Mouse (Mus musculus) brain, adult 2 months (tissue): ENCODE measurements around the gene Xcl1.

Experiments
- DNase-seq: peaks from one replicate; pipeline ENCODE4 v3.0.0; 2011; ENCODE audit warnings: low read depth, low spot score

Gene Xcl1

DNA sequence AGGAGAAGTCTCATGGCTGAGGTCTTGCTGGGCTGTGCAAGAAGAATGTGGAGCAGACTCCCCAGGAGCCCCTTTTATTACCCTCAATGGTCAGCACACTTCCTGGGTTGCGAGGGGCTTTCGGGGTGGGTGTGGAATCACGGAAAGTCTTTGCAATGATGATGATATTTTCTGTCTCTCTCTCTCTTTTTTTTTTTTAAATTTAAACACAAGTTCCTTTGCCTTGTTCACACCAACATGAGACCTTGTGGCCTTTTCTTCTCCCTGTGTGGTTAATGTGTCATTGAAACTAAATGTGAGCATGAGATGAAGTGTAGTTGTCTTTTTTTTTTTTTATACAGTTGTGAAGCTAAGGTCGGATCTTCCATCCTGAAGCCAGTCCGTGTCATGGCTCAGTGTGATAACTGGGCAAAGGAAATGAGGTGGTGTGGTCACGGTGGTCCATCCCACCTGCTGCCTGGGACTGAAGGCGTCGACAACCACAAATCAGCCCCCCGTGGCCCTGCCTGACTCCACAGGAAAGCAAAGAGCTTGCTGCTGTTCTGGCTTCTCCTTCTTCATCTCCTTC, at the start of gene Xcl1:
Gene Xcl1 (minus strand): TSS at position 51 of the 568 bp plus-strand sequence.
- DNase-seq = no peak

DNA sequence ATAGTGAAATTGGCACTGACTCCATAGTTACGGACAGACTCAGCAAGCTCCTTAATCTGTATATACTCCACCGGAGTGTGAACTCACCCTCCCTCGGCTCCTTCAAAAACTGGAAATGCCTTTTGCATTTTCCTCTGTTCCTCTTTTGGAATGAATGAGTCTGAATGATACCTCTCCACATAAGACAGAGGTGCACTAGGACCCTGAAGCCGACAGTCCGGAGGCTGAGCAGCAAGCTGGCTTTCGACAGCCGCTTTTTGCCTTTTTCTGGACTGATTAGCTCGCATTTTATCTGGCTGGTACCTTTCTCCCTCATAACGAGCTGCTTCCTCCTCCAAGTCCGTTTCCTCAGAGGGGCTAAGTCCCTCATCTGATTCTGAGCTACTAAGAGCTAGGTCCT, 49.4 kb upstream of the Xcl1 start:
- DNase-seq = peak; percentile 55

DNA sequence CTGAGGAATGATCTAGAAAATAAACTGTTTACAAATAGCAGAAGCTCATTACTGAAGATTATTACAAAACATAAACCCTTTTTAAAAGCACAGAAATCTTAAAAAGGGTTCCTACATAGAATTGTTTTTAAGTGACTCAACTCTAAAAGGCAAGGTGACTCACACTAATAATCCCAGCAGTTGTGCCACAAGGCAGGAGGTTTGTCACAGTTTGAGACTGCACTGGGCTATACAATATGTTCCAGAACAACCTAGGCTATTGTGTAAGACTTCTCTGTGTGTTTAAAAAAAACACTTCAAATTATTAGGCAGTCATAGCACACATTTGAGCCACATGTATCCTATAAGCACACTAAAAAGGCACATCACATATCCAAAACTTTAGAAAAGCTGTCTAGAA, 42.0 kb upstream of the Xcl1 start:
- peak; percentile 53 for DNase-seq

DNA sequence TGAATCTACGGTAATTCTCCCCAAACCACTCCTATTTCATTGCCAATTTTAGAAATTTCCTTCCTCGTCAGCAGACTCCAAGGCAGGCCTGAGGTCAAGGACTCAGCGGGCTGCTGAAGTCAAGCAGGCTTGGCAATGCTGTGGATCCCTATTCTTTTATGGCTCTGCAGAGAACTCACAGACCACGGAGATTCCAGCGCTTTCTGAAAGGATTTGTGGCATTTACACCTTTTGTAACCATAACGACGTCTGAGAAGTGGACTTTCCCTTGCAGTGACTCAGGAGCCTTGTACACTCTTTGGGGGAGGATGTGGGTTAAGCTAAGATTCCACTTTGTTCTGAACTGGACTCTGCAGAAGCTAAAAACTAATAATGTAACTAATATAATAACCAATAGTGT, 40.4 kb upstream of the Xcl1 start:
- DNase-seq = no peak

DNA sequence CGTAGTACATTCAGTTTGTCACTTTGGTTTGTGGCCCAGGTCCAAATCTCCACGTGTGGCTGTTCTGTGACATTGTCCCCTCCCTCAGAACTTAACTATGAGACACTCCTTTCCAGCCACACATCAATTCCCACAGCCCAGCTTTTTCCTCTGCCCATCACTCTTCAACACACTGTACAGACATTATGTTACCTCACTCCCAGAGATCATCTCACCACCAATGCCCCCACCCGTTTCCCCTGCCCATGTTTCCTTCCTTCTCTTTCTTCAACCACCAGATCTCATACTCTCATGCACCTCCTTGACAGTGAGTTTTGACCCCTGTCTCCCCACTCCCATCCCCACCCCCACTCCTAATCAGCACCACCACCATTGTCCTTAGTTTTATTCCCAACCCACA, 39.9 kb upstream of the Xcl1 start:
- DNase-seq = no peak

DNA sequence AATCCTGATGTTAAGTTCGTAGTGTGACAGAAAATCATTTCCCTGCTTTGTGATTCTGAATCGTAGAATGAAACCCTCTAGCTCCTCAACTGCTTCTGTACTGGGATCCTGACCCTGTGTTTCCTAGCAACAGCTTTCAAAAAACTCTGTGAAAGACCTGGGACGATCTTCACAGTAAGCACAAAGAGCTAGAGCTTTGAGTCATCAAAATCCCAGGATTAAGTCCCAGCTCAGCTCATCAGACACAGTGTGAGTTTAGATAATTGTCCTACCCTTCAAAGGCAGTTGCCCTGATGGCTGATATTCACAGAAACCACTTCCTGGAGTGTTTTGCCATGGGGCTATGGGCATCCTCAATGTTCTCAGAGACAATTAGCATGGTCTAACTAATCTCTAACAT, 38.5 kb upstream of the Xcl1 start:
- peak; percentile 75 for DNase-seq

DNA sequence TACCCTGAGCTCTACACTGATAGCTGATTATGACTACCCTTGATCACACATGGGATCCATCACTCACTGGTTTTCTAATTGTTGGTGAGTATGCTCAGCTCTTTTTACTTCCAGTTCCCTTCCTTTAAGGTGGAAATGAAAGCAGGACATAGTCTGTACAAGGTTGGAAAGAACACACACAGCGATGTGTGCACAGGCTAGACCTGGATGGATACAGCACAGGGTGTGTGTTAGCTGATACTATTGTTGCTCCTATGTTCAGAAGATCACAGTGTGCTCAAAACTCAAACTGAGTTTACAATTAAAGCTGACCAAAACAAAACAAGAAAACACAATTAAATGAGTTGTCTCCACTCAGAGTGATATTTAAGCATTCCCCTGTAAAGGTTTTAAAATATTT, 38.0 kb upstream of the Xcl1 start:
- DNase-seq = no peak

DNA sequence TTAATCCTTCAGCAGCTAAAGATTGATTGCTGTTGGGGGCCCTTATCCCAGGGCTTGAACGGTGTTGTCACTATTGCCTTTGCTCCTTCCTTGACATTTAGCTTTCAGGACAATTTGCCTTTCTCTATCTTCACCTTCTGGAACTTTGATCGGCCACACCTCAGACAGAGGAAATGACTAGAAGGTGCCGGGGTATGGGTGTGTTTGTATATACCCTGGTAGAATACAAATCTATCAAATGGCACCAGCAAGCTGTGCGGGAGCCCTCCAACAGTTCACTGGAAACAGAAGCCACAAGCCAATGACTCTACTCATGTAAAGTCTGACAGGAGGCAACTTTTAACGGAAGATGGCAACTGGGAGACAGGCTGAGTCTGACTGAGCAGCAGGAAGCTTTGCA, 37.4 kb upstream of the Xcl1 start:
- no peak for DNase-seq

DNA sequence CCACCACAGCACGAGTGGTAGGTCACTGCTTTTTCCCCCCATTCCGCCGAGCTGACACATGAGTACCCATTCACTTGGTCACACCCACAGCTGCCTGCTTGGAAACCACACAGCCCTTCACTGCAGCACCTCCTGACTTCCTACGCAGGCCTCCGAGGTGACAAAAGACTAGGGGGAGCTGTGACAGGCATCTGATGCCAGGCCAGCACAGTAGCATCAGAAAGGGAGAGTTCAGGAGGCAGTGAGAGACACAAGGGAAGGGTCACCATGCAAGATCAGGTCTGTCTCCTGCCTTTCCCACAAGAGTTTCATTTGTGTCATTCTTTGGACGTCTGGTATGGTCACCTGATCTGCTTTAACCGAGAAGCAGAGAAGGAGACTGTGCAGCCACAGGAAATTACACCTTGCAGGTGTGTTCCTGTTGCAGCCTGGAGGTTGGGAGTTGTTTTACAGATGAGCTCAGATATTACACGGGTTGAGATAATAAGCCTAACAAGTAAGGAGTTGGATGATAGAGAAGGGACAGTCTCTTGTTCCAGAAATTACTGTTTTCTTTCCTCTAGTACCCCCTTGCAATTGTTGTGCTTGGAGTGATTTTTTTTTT, 30.9 kb upstream of the Xcl1 start:
- no peak for DNase-seq

DNA sequence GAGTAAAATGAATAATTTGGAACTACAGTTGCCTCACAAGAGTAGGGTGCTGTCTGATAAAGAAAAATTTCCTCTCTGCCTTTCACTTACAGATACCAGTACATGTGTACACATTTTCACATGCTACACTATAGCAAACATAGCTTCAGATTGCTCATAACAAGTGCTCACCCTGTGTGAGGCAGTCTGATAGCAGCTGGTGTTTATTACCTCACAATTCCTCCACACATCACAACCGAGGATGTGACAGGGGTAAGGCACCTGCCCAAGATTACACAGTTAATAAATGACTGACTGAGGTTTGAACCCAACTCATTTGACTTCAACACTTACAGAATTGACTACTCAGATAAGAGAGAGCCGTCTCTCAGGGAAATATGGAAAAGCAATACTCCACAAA, 25.3 kb upstream of the Xcl1 start:
- DNase-seq = no peak

DNA sequence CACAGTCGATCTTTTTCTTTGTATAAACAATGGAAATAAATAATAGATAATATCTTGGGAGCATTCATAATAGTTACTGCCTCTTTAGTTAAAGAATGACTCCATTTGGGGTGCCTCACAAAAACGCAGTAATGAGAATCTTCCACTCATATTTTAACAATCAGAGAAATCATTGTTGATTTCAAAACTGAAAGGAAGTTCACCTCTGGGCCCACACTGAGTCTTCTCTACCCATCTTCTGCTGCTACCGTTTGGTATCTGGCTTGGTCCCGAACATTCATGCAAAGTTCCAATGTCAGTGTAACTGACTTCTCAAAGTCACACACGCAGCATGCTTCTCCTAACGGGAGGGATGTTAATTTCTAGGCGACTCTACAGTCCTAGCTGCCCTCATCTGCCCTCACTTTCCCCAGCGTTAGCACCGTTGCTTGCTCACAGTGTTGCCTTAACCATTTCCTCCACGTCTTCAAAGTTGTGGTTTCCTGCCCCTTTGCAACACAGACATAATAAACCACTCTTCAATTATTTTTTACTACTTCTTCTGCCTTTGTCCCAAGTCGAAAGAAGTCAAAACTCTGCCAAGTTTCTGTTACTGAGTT, 24.6 kb upstream of the Xcl1 start:
- no peak for DNase-seq

DNA sequence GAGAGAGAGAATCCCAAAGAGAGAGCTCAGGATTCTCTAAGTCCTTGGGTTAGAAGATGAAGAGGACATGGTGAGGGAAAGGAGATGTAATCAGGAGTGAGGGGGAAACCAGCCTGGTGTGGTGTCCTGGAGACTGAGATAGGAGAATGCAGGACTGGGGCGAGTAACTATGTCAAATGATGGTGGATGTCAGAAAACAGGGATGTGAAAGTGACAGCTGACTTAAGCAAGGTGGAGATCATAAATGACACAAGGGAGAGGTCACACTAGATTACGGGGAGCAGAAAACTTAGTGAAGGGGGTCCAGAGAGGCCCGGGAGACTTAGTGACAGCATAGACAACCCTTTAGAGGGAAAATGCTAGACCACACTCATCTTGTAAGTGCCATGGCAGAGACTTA, 23.8 kb upstream of the Xcl1 start:
- DNase-seq = no peak

DNA sequence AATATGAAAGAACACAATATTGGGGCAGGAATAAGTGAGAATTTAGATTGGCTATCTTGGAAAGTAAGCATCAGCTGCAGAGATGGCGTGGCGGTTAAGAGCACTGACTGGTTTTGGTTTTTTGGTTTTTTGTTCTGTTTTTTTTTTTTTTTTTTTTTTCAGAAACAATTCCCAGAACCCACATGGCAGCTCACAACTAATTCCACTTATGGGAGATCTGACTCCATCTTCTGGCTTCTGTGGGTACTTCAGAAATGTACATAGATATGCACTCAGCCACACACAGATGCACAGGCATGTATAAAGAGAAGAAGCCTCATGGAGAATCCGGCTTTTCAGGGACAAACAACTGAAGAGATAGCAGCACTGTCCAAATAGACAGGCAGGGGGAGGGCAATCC, 22.6 kb upstream of the Xcl1 start:
- peak; percentile 16 for DNase-seq

DNA sequence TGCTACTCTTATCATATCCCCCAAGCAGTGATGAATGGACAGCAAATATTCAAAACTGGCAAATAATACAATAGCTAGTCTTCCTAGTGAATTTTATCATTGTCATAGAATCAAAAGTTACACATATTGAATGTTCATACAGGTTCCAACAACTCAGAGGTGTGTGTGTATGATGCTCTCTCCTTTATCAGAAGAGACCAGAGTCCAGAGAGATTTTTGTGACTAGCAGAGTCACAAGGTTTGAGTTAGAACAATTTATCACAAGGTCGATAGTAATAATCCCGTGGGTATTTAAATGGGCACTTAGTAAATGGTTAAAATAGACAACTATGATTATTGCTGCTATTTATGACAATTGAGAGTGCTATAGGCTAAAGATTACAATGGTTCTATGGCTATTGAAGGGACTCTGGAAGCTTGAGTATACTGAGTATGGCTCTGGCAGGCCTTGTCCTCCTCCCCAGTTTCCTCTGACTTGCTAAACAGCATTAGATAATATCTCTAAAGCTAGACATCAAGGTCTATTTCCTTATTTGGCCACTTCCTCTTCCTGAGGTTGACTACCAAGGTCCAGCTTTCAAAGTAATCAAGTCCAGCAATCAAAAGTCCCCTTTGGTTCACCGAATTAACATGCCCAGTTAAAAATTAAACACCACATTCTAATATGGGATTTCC, 21.5 kb upstream of the Xcl1 start:
- DNase-seq = no peak

DNA sequence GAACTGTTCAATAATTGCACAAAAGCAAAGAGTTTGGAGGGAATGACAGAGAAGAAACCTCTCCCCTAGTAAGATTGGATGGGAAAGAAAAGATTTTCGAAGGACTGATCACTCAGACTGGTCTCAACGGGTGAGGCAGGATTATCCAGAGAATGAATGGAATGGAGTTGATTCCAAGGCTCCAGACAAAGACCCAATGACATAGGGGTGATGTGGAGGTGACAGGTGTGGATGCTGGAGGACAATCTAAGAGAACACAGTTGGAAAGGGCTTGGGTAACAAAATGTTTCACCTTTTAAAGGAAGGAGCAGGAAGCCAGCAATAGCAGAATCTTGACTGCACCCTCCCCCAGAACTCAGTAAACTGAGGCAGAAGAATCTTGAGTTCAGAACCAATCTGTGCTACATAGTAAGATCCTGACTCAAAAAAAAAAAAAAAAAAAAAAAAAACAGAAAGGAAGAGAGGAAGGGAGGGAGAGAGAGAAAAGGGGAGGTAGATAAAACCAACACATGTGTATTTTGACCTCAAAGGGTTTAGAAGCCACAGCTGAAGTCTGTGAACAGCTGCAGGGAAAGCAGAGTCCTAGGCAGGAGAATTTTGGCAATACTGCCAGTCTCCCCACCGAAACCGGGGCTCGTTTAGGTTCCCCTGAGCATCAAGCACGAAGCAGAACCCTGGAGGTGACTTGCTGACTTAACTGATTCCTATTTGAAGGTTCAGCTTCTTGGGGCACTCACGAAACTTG, 20.3 kb upstream of the Xcl1 start:
- no peak for DNase-seq

DNA sequence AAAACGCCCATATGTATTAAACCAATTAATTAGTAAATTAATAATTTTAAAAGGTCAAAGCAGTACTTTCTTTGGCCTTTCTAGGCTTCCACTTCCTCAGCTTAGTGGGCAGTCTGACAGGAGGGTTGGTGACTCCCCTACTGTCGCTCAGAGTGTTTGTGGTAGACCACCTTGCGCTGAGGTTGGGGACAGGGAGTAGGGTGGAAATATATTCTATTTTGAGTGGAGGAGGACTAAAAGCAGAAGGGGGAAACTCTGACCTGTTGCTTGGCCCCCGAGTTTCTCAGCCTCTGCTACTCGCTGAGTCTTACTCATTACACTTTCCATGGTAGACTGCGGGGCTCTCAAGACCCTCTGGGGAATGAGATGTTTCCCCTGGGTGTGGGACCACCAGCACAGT, 18.2 kb upstream of the Xcl1 start:
- DNase-seq = no peak

DNA sequence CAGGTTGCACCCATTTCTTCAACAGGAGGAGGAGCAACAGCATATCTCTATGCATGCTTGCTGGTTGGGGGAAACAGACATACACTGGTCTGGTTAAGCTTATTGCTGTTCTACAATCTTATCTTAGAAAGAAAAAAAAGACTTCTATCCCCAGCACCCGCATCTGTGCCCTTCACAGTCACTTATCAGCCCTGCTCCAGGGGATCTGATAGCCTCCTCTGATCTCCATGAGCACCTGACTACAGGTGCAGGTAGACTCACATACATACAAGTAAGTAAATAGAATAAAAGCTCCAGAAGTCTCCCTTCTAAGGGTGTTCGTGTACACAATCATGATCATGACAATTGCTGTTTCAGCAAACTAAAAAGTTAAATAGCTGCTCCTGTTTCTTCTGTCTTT, 733 bp upstream of the Xcl1 start:
- DNase-seq = no peak

DNA sequence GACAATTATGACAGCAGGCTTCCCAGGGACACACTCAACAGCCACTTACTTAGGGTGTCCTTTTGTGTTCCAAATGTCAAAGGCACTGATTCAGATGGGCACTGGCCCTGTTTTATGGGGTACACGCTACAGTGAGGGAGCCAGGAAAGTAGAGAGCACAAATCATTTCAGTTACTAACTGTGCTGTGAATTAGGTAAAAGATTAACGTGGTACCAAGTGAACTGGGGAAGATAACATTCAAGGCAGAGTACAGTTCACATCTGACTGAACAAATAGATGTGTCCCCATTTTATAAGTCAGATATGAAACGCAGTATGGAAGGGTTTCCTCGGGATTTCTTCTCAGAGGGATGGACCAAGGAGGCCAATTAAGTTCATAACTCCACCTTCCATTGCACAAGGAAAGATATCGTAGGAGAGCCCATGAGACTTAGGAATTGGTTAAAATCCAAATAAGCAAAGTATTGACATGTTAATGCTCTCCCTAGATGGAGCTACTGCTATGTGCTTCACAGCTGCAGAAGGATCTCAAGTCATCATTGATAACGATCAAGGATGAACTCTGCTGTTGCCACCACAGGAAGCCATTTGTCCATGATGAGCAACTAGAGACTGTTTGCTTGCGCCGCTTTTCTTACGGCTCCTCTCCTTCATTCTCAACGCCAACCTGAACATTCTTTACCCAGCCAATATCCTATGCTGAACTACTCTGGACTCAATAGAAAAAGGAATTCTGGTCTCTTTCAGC, 1.7 kb downstream of the Xcl1 start:
- no peak for DNase-seq

DNA sequence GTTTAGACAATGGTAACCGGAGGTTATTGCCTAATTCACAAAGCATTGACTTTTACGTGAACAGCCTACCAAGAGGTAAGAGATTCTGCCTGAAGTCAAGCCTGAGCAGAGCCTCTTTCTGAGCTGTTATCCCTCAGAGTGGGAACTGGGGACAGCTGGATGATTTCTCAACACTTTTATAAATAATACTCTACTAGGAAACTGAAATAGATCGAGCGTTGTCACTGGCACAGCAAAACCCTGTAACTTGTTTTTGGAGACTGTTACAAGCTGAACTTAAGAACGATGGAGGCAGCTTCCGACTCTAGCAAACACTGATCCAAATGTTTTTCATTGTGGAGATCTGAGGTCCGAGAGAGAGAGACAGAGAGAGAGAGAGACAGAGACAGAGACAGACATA, 4.2 kb downstream of the Xcl1 start:
- peak; percentile 83 for DNase-seq

DNA sequence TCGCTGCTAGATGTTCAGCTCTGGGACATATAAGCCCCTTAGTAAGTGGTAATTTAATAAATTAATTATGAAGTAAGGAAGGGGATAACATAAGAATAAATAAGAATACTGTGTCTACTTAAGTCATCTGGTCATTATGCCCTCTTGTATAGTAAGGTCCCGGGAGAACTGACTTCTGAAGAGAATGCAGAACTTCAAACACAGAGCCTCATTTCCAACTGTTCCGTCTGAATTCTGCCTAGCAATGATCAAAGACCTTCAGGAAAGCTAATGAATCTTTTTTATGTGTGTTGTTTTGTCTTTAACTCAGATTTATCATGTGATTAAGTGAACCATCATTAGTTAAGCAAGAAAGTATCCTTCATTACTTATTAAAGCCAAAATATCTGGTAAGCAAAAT, 5.3 kb downstream of the Xcl1 start:
- DNase-seq = no peak

DNA sequence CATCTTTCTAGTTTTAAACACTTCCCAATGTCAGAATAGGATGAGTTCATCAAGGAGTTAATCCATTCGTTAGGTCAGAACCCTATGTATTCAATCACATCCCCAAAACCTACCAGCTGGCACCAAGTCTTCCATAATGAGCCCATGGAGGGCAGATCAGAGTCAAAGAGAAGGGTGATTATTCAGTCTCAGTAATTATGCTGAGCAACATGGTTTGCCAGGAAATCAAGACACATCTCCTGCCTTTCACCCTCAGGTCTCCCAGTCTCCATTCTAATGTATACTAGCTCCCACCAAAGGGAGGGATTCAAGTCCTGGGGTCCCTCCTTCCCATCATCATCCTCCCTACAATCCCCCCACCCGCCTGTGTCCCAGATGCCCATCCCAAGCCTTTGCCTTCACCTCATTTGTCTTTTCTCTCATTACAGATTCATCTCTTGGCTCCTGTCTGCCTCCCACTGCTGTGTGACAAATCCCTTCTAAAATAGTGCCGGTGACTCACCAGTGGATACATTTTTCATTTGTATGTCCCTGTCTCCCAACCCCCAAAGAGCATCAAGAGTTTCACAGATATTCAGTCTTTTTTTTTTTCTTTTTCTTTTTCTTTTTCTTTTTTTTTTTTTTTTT, 8.7 kb downstream of the Xcl1 start:
- peak; percentile 96 for DNase-seq
